Mouse (Mus musculus) limb, embryonic 10.5 days (tissue): ENCODE results near the gene Olfr1016. TPM values are rescaled to one million over a fixed set of nuclear protein-coding genes. Genes with fewer than 3 reads are reported as not detected.

Experiments used
- DNase-seq: peaks from one replicate; pipeline ENCODE4 v3.0.0-alpha.2; 2017; ENCODE audit warnings: low spot score
- H3K27ac ChIP-seq: fragments of 300-500 bp; sonication (generic); 2 replicates; pipeline ENCODE4 v1.5.1; 2016; ENCODE audit warnings: mild to moderate bottlenecking
- H3K27me3 ChIP-seq: fragments of 300-500 bp; sonication (generic); 2 replicates; pipeline ENCODE4 v1.6.1; 2016; ENCODE audit warnings: low read depth, mild to moderate bottlenecking; ENCODE audit not compliant: poor library complexity, severe bottlenecking
- H3K36me3 ChIP-seq: fragments of 300-500 bp; sonication (generic); 2 replicates; pipeline ENCODE4 v1.6.1; 2016; ENCODE audit warnings: mild to moderate bottlenecking, moderate library complexity
- H3K4me1 ChIP-seq: fragments of 300-500 bp; sonication (generic); 2 replicates; pipeline ENCODE4 v1.6.1; 2016
- H3K4me3 ChIP-seq: fragments of 300-500 bp; sonication (generic); 2 replicates; pipeline ENCODE4 v1.5.1; 2016; ENCODE audit warnings: mild to moderate bottlenecking, moderate library complexity
- H3K9me3 ChIP-seq: fragments of 300-500 bp; sonication (generic); replicated peaks from 2 replicates; pipeline ENCODE4 v1.6.1; 2016; ENCODE audit warnings: mild to moderate bottlenecking
- WGBS: fragments of 180-500 bp; shearing (Covaris S2); methylation state at CpG from one replicate; pipeline ENCODE4 v1.1.7; 2016; 5-methylcytosine and 5-hydroxymethylcytosine counted together
- polyA plus RNA-seq: library from polyadenylated mRNA; unstranded; fragments of >200 nt; fragmentation: Nextera tagmentation; extraction: Ambion mirVana; gene quantifications from 2 replicates; pipeline ENCODE4 v1.2.1, GENCODE M21; 2016

Gene Olfr1016
- polyA plus RNA-seq = not detected in 2 replicates

GRCm38 (mm10) chr2:85802444-85802843 is at the start of gene Olfr1016:
TSS of gene Olfr1016 (minus strand) at chr2:85802544.
- no peak for DNase-seq
- H3K9me3 ChIP-seq = no peaks in the 10 kb centered on the region
- H3K36me3 ChIP-seq = no peaks in the 10 kb centered on the region
- no peaks in the 10 kb centered on the region for H3K4me1 ChIP-seq
- H3K27me3 ChIP-seq = no peaks in the 10 kb centered on the region
- 90% methylated on average over 2 of the region's 2 CpGs for WGBS
- H3K4me3 ChIP-seq = no peak within 1 kb of the TSS
- no peak within 1 kb of the TSS for H3K27ac ChIP-seq

GRCm38 (mm10) chr2:85846730-85847129 is 44.4 kb upstream of the Olfr1016 start, which contains the start of gene Olfr1020:
TSS of gene Olfr1020 (plus strand) at chr2:85847030.
- no peaks in the 10 kb centered on the region for H3K4me1 ChIP-seq
- no peak within 1 kb of the TSS for H3K4me3 ChIP-seq
- H3K27ac ChIP-seq = no peak within 1 kb of the TSS
- no peaks in the 10 kb centered on the region for H3K9me3 ChIP-seq
- no peak for DNase-seq
- H3K36me3 ChIP-seq = no peaks in the 10 kb centered on the region
- WGBS = 93% methylated on average over 1 of the region's 1 CpGs
- no peaks in the 10 kb centered on the region for H3K27me3 ChIP-seq

GRCm38 (mm10) chr2:85845383-85845782 is 43.0 kb upstream of the Olfr1016 start, which contains the start of gene Olfr1019:
TSS of gene Olfr1019 (minus strand) at chr2:85845483.
- DNase-seq = no peak
- Histone ChIP-seq H3K4me1 (no peaks in the 10 kb centered on the region), H3K9me3 (no peaks in the 10 kb centered on the region), H3K27ac (no peak within 1 kb of the TSS), H3K27me3 (no peaks in the 10 kb centered on the region), H3K4me3 (no peak within 1 kb of the TSS), H3K36me3 (no peaks in the 10 kb centered on the region)

- Histone ChIP-seq H3K4me1 (no peaks in the 10 kb centered on the region), H3K27ac (no peak within 1 kb of the TSS), H3K9me3 (no peaks in the 10 kb centered on the region), H3K4me3 (no peak within 1 kb of the TSS), H3K27me3 (no peaks in the 10 kb centered on the region), H3K36me3 (no peaks in the 10 kb centered on the region)
- DNase-seq = no peak
These were observed 15.8 kb upstream of the Olfr1016 start, which contains the start of gene Olfr1018 for GRCm38 (mm10) chr2:85818179-85818578. TSS of gene Olfr1018 (plus strand) at chr2:85818479.

GRCm38 (mm10) chr2:85804501-85804900 is 2.2 kb upstream of the Olfr1016 start:
- no peak for DNase-seq
- no peaks in the 10 kb centered on the region for H3K4me1 ChIP-seq
- no peak overlapping the region for H3K27ac ChIP-seq
- H3K36me3 ChIP-seq = no peaks in the 10 kb centered on the region
- H3K4me3 ChIP-seq = no peak overlapping the region
- WGBS = 70% methylated on average over 4 of the region's 4 CpGs
- no peaks in the 10 kb centered on the region for H3K9me3 ChIP-seq
- no peaks in the 10 kb centered on the region for H3K27me3 ChIP-seq

GRCm38 (mm10) chr2:85792331-85792730 is 10.0 kb downstream of the Olfr1016 start:
- H3K27ac ChIP-seq = no peak overlapping the region
- no peak overlapping the region for H3K4me3 ChIP-seq
- no peak for DNase-seq
- H3K27me3 ChIP-seq = no peaks in the 10 kb centered on the region
- WGBS = 70% methylated on average over 2 of the region's 2 CpGs
- H3K36me3 ChIP-seq = no peaks in the 10 kb centered on the region
- no peaks in the 10 kb centered on the region for H3K9me3 ChIP-seq
- no peaks in the 10 kb centered on the region for H3K4me1 ChIP-seq

GRCm38 (mm10) chr2:85781717-85782116 is 20.6 kb downstream of the Olfr1016 start, which contains the start of gene Olfr1015:
TSS of gene Olfr1015 (plus strand) at chr2:85782017.
- DNase-seq = no peak
- H3K27ac ChIP-seq = no peak within 1 kb of the TSS
- no peaks in the 10 kb centered on the region for H3K4me1 ChIP-seq
- no peaks in the 10 kb centered on the region for H3K27me3 ChIP-seq
- no peak within 1 kb of the TSS for H3K4me3 ChIP-seq
- H3K36me3 ChIP-seq = no peaks in the 10 kb centered on the region
- H3K9me3 ChIP-seq = no peaks in the 10 kb centered on the region

GRCm38 (mm10) chr2:85772413-85772812 is 29.9 kb downstream of the Olfr1016 start, which contains the start of gene Olfr1014:
TSS of gene Olfr1014 (plus strand) at chr2:85772713.
- no peak within 1 kb of the TSS for H3K27ac ChIP-seq
- no peak for DNase-seq
- H3K4me3 ChIP-seq = no peak within 1 kb of the TSS
- no peaks in the 10 kb centered on the region for H3K36me3 ChIP-seq
- H3K9me3 ChIP-seq = no peaks in the 10 kb centered on the region
- no peaks in the 10 kb centered on the region for H3K4me1 ChIP-seq
- H3K27me3 ChIP-seq = no peaks in the 10 kb centered on the region

GRCm38 (mm10) chr2:85766798-85767197 is 35.5 kb downstream of the Olfr1016 start, which contains the start of gene Olfr1013:
TSS of gene Olfr1013 (plus strand) at chr2:85767098.
- no peaks in the 10 kb centered on the region for H3K9me3 ChIP-seq
- no peaks in the 10 kb centered on the region for H3K27me3 ChIP-seq
- no peaks in the 10 kb centered on the region for H3K36me3 ChIP-seq
- DNase-seq = no peak
- no peak within 1 kb of the TSS for H3K4me3 ChIP-seq
- H3K4me1 ChIP-seq = no peaks in the 10 kb centered on the region
- H3K27ac ChIP-seq = no peak within 1 kb of the TSS

- 79% methylated on average over 1 of the region's 1 CpGs for WGBS
- Histone ChIP-seq H3K27ac (no peak within 1 kb of the TSS), H3K36me3 (no peaks in the 10 kb centered on the region), H3K9me3 (no peaks in the 10 kb centered on the region), H3K27me3 (no peaks in the 10 kb centered on the region), H3K4me1 (no peaks in the 10 kb centered on the region), H3K4me3 (no peak within 1 kb of the TSS)
- DNase-seq = no peak
These were observed 39.7 kb downstream of the Olfr1016 start, which contains the start of gene Olfr1012 for GRCm38 (mm10) chr2:85762666-85763065. TSS of gene Olfr1012 (minus strand) at chr2:85762766.

- Histone ChIP-seq H3K4me1 (no peaks in the 10 kb centered on the region), H3K36me3 (no peaks in the 10 kb centered on the region), H3K4me3 (no peak overlapping the region), H3K27ac (no peak overlapping the region), H3K27me3 (no peaks in the 10 kb centered on the region), H3K9me3 (no peaks in the 10 kb centered on the region)
- 89% methylated on average over 4 of the region's 4 CpGs for WGBS
- no peak for DNase-seq
These were observed 48.5 kb downstream of the Olfr1016 start for GRCm38 (mm10) chr2:85753822-85754221.

Other genes starting within 250 kb of the Olfr1016 start
- not detected in 2 replicates for gene Olfr996, start 223.3 kb downstream of the Olfr1016 start, polyA plus RNA-seq
- gene Olfr998, start 213.6 kb downstream of the Olfr1016 start, polyA plus RNA-seq = not detected in 2 replicates
- not detected in 2 replicates for gene Olfr1000, start 190.6 kb downstream of the Olfr1016 start, polyA plus RNA-seq
- gene Olfr1002, start 151.8 kb downstream of the Olfr1016 start, polyA plus RNA-seq = not detected in 2 replicates
- gene Olfr154, start 138.1 kb downstream of the Olfr1016 start, polyA plus RNA-seq = not detected in 2 replicates
- gene Olfr1006, start 123.8 kb downstream of the Olfr1016 start, polyA plus RNA-seq = not detected in 2 replicates
- gene Olfr1008, start 113.1 kb downstream of the Olfr1016 start, polyA plus RNA-seq = not detected in 2 replicates
- not detected in 2 replicates for gene Olfr1009, start 87.1 kb downstream of the Olfr1016 start, polyA plus RNA-seq
- gene Olfr1012, start 39.8 kb downstream of the Olfr1016 start, polyA plus RNA-seq = not detected in 2 replicates
- not detected in 2 replicates for gene Olfr1013, start 35.4 kb downstream of the Olfr1016 start, polyA plus RNA-seq
- gene Olfr1014, start 29.8 kb downstream of the Olfr1016 start, polyA plus RNA-seq = not detected in 2 replicates
- not detected in 2 replicates for gene Olfr1015, start 20.5 kb downstream of the Olfr1016 start, polyA plus RNA-seq
- not detected in 2 replicates for gene Olfr1018, start 15.9 kb upstream of the Olfr1016 start, polyA plus RNA-seq
- not detected in 2 replicates for gene Olfr1019, start 42.9 kb upstream of the Olfr1016 start, polyA plus RNA-seq
- gene Olfr1020, start 44.5 kb upstream of the Olfr1016 start, polyA plus RNA-seq = not detected in 2 replicates
- gene Olfr1022, start 66.0 kb upstream of the Olfr1016 start, polyA plus RNA-seq = not detected in 2 replicates
- gene Olfr1023, start 83.1 kb upstream of the Olfr1016 start, polyA plus RNA-seq = not detected in 2 replicates
- gene Olfr1024, start 102.5 kb upstream of the Olfr1016 start, polyA plus RNA-seq = not detected in 2 replicates
- gene Olfr1025-ps1, start 112.6 kb upstream of the Olfr1016 start, polyA plus RNA-seq = not detected in 2 replicates
- not detected in 2 replicates for gene Olfr1026, start 119.0 kb upstream of the Olfr1016 start, polyA plus RNA-seq
- gene Olfr1028, start 147.9 kb upstream of the Olfr1016 start, polyA plus RNA-seq = not detected in 2 replicates
- not detected in 2 replicates for gene Olfr1029, start 171.4 kb upstream of the Olfr1016 start, polyA plus RNA-seq
- gene Olfr1030, start 176.7 kb upstream of the Olfr1016 start, polyA plus RNA-seq = not detected in 2 replicates
- gene Olfr1031, start 187.8 kb upstream of the Olfr1016 start, polyA plus RNA-seq = not detected in 2 replicates
- gene Olfr1032, start 203.0 kb upstream of the Olfr1016 start, polyA plus RNA-seq = not detected in 2 replicates
- gene Olfr1033, start 218.1 kb upstream of the Olfr1016 start, polyA plus RNA-seq = not detected in 2 replicates
- not detected in 2 replicates for gene Olfr1034, start 243.3 kb upstream of the Olfr1016 start, polyA plus RNA-seq